Mouse (Mus musculus) forebrain, postnatal 0 days (tissue): ENCODE data around the gene Sdhb. TPM values are rescaled to one million over a fixed set of nuclear protein-coding genes. Genes with fewer than 3 reads are reported as not detected.

ENCODE experiments used
- ATAC-seq: fragments of 200-750 bp; cut with Nextera tagmentation; 2 replicates; pipeline ENCODE4 v1.8.0; 2017; ENCODE audit warnings: mild to moderate bottlenecking, moderate library complexity
- DNase-seq: peaks from one replicate; pipeline ENCODE4 v3.0.0-alpha.2; 2015
- H3K27ac ChIP-seq: fragments of 300-500 bp; sonication (generic); 2 replicates; pipeline ENCODE4 v1.5.1; 2014; ENCODE audit warnings: low read depth, mild to moderate bottlenecking, antibody characterized with exemption, low read length, moderate library complexity, mixed read lengths
- H3K27me3 ChIP-seq: fragments of 300-500 bp; sonication (generic); 2 replicates; pipeline ENCODE4 v1.6.1; 2014; ENCODE audit warnings: mild to moderate bottlenecking, low read length, mixed read lengths; ENCODE audit not compliant: insufficient read depth
- H3K36me3 ChIP-seq: fragments of 300-500 bp; sonication (generic); 2 replicates; pipeline ENCODE4 v1.6.1; 2014; ENCODE audit warnings: mild to moderate bottlenecking, moderate library complexity; ENCODE audit not compliant: insufficient read depth
- H3K4me1 ChIP-seq: fragments of 300-500 bp; sonication (generic); 2 replicates; pipeline ENCODE4 v1.6.1; 2014; ENCODE audit warnings: antibody characterized with exemption; ENCODE audit not compliant: insufficient read depth
- H3K4me2 ChIP-seq: fragments of 300-500 bp; sonication (generic); 2 replicates; pipeline ENCODE4 v1.6.1; 2014; ENCODE audit warnings: low read depth, mild to moderate bottlenecking, moderate library complexity
- H3K4me3 ChIP-seq: fragments of 300-500 bp; sonication (generic); 2 replicates; pipeline ENCODE4 v1.5.1; 2014; ENCODE audit warnings: low read depth, low read length, mixed read lengths
- H3K9ac ChIP-seq: fragments of 300-500 bp; sonication (generic); 2 replicates; pipeline ENCODE4 v1.6.1; 2014; ENCODE audit warnings: mild to moderate bottlenecking
- H3K9me3 ChIP-seq: fragments of 300-500 bp; sonication (generic); 2 replicates; pipeline ENCODE4 v1.6.1; 2016; ENCODE audit warnings: low read length
- CTCF ChIP-seq: sonication (generic); IDR thresholded peaks from 2 replicates; pipeline ENCODE4 v1.5.1; 2016; ENCODE audit warnings: antibody characterized with exemption, control low read depth, low read depth
- WGBS: fragments of 180-500 bp; shearing (Covaris S2); extraction: QIAGEN DNeasy Blood & Tissue Kit; methylation state at CpG from one replicate; pipeline ENCODE4 v1.1.7; 2014; 5-methylcytosine and 5-hydroxymethylcytosine counted together
- polyA plus RNA-seq: library from polyadenylated mRNA; unstranded; fragments of >200 nt; fragmentation: Nextera tagmentation; extraction: Ambion mirVana; gene quantifications from 2 replicates; pipeline ENCODE4 v1.2.1, GENCODE M21; 2015
- total RNA-seq: library from RNA; depleted of rRNA; stranded (reverse); fragments of >200 nt; gene quantifications from 2 replicates; pipeline ENCODE4 v1.2.3, GENCODE M21; 2014; rRNA removed

Gene Sdhb
- total RNA-seq: 254 and 308 TPM in 2 replicates
- 564 and 623 TPM in 2 replicates for polyA plus RNA-seq

DNA sequence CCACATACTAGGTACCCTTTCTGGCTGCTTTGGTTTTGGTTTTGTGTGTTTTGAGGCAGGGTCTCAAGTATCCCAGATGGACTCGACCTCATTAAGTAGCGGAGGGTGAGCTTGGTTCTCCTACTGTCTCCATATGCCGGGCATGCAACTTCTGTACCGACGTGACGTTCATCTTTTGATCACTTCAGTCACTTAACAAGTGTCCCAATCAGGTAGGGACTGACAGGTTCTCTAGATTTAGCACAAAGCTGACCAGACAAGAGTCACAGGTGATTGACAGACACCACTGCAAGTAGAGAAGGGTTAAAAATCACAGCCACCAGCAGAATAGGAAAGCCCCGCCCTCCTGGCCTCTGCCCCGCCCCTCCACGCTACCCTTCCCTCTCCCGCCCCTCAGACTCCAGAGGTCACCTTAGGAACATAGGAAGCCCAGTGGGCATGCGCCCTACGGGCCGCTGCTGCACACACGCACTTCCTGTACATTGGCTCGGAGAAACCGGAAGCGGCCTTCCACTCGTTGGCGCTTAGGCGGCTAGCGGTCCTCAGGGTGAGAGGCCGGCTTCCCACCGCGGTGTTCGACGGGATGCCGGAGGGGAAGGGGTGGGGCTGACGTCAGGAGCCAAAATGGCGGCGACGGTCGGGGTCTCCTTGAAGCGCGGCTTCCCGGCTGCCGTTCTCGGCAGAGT is at the start of gene Sdhb:
Gene Sdhb, plus strand, starts transcription at position 423 of the 686 bp plus-strand sequence.
- Histone ChIP-seq H3K27me3 (no peaks in the 10 kb centered on the region), H3K36me3 (no peaks in the 10 kb centered on the region), H3K9ac (peak within 1 kb of the TSS; percentile 94), H3K4me1 (peaks cover 14% of the 10 kb centered on the region), H3K27ac (peak within 1 kb of the TSS; percentile 83), H3K4me3 (peak within 1 kb of the TSS; percentile 86), H3K4me2 (peak within 1 kb of the TSS; percentile 81), H3K9me3 (no peaks in the 10 kb centered on the region)
- WGBS: 3% methylated on average over 37 of the region's 37 CpGs
- TF ChIP-seq CTCF: no peak; the same call in 1 of the 2 replicates
- peak; percentile 96 for ATAC-seq
- DNase-seq: peak; percentile 97

DNA sequence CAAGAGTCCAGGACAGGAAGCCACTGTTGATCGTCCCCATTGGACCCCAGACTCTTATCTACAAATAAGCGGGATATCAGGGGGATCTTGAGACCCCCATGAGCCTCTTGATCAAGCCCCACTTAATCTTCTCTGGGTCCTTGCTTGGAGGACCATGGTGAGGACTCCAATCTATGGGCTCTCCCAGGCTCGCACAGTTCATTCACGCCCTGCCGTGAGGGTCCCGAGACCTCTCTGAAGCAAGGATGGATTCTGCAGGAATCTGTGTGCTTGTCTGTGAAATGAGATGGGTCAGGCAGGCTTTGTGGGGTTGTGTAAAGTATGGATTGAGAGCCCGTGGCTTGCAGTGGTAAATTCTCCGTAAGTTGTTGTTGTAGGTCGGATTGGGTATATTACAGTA is 49.6 kb upstream of the Sdhb start:
- TF ChIP-seq CTCF: no peak
- Histone ChIP-seq H3K36me3 (no peaks in the 10 kb centered on the region), H3K27me3 (0 out of 2 replicates have a peak, but pooled peaks cover 4% of the 10 kb centered on the region), H3K4me2 (no peak overlapping the region), H3K4me3 (no peak overlapping the region), H3K4me1 (no peaks in the 10 kb centered on the region; the same call in 1 of the 2 replicates), H3K27ac (no peak overlapping the region), H3K9me3 (no peaks in the 10 kb centered on the region), H3K9ac (no peak overlapping the region)
- 93% methylated on average over 9 of the region's 9 CpGs for WGBS
- DNase-seq (no peak), ATAC-seq (no peak)

DNA sequence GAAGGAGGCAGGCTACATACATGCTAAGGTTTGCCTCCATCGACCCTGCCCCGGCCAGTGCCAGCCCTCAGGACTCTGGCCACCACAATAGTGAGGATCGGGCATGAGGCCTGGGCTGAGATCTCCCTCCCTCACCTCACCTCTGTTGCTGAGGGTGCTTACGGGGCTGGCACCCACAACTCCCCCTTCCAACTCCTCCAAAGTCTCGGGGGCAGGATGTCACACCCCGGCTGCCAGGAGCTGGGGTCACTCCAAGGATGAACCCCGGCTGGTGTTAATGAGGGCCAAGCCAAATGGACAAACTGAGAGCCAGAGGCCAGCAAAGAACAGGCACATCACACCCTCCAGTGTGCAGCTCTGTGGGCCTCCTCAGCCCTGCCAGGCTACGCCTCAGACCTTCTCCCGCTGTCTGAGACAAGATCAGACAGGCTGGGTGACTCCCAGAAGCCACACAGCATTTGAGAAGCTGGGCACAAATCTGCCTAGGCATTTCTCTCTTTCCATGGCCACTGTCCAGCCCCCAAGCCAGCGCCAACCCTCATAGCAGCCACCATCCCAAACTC is 48.7 kb upstream of the Sdhb start:
- H3K9me3 ChIP-seq: no peaks in the 10 kb centered on the region
- no peak overlapping the region for H3K4me2 ChIP-seq
- 82% methylated on average over 10 of the region's 10 CpGs for WGBS
- H3K4me1 ChIP-seq: no peaks in the 10 kb centered on the region; the same call in 1 of the 2 replicates
- ATAC-seq (no peak), DNase-seq (no peak)
- H3K4me3 ChIP-seq: no peak overlapping the region
- no peaks in the 10 kb centered on the region for H3K36me3 ChIP-seq
- no peak overlapping the region for H3K9ac ChIP-seq
- H3K27me3 ChIP-seq: no peaks in the 10 kb centered on the region
- TF ChIP-seq CTCF: no peak
- no peak overlapping the region for H3K27ac ChIP-seq

DNA sequence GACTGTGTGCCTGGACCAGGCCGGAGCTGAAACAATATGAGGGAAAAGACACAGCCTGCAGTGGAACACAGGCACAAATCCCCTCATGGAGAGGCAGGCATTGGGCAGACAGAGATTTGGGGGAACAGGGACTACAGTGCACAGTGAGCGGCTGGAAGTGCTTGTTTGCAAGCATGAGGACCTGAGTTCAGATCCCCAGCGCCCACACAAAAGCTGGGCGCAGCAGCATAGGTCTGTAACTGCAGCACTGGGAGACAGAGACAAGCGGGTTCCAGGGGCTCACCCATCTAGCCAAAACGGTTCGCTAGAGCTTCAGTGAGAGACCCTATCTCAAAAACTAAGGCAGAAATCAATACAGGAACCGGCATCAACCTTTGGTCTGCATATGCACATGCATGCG is 47.4 kb upstream of the Sdhb start:
- Histone ChIP-seq H3K4me3 (no peak overlapping the region), H3K9ac (no peak overlapping the region), H3K36me3 (no peaks in the 10 kb centered on the region), H3K27me3 (no peaks in the 10 kb centered on the region), H3K4me1 (no peaks in the 10 kb centered on the region; the same call in 1 of the 2 replicates), H3K27ac (no peak overlapping the region), H3K4me2 (no peak overlapping the region), H3K9me3 (no peaks in the 10 kb centered on the region)
- WGBS: 90% methylated on average over 9 of the region's 9 CpGs
- DNase-seq: no peak
- ATAC-seq: no peak
- no peak for TF ChIP-seq CTCF

DNA sequence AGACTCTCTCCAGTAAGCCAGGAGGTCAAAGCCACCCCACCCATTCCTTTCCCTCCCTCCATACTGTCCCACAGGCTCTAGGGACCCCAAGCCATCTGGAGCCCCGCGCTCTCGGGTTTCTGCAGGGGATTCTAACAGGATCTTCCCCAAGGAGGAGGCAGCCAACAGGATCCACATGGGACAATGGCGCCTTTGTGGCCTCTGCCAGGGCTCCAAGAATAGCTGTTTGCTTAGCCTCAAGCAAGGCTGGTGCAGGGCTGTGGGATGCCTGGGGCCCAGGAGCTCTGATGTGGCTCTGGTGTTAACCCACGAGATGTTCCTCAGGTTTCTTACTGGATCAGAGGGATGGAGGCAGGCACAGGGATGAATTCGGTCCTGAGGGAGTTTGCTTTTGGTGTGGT is 46.3 kb upstream of the Sdhb start:
- DNase-seq: peak; percentile 43

DNA sequence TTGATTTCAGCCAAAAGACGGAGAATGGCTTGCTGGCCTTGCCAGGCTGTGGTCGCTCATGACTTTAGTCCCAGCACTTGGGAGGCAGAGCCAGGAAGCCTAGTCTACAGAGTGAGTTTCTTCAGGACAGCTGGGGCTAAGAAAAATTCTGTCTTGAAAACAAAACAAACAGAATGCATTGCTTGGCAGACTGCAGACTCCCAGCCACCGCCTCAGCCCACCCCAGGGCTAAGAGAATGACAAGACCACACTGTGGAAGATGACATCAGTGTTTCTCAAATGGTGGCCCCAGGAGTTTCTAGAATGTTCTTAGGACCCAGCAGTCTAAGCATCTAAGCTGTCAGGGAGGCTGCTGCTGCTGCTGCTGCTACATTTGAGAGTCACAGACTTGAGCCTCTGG is 45.8 kb upstream of the Sdhb start:
- Histone ChIP-seq H3K36me3 (no peaks in the 10 kb centered on the region), H3K27me3 (no peaks in the 10 kb centered on the region), H3K4me2 (no peak overlapping the region), H3K27ac (no peak overlapping the region), H3K9me3 (no peaks in the 10 kb centered on the region), H3K4me1 (no peaks in the 10 kb centered on the region; the same call in 1 of the 2 replicates), H3K4me3 (no peak overlapping the region), H3K9ac (no peak overlapping the region)
- WGBS: 51% methylated on average over 3 of the region's 3 CpGs
- no peak for TF ChIP-seq CTCF
- DNase-seq (peak; percentile 16), ATAC-seq (peak; percentile 66)

More for the DNA sequence above, 46.3 kb upstream of the Sdhb start:
- Histone ChIP-seq H3K27me3 (no peaks in the 10 kb centered on the region), H3K36me3 (no peaks in the 10 kb centered on the region), H3K4me2 (no peak overlapping the region), H3K4me3 (no peak overlapping the region), H3K9me3 (no peaks in the 10 kb centered on the region), H3K9ac (no peak overlapping the region), H3K27ac (no peak overlapping the region), H3K4me1 (no peaks in the 10 kb centered on the region; the same call in 1 of the 2 replicates)
- no peak for TF ChIP-seq CTCF
- 38% methylated on average over 6 of the region's 6 CpGs for WGBS
- ATAC-seq: peak; percentile 78

DNA sequence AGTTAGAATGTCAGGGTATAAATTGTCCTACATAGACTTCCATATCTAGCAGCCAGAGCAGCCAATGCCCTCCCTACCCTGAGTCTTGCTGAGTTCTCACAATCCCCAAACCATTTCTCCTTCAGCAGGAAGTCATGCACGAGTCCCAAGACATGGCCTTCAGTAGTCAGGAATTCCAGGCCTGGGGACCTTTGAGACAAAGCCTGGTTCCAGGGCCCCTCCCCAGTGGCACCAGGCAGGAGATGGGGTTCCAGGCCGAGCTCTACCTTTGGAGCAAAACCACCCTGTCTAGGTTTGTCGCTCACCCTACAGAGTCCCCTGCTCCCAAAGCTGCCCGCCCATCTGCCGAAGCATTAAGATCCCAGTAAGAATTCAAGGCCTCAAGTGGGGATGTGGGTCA is 44.7 kb upstream of the Sdhb start:
- H3K36me3 ChIP-seq: no peaks in the 10 kb centered on the region
- H3K9ac ChIP-seq: no peak overlapping the region
- H3K4me3 ChIP-seq: no peak overlapping the region
- H3K4me1 ChIP-seq: no peaks in the 10 kb centered on the region; the same call in 1 of the 2 replicates
- no peak for ATAC-seq
- H3K27me3 ChIP-seq: no peaks in the 10 kb centered on the region
- no peak overlapping the region for H3K4me2 ChIP-seq
- 94% methylated on average over 5 of the region's 5 CpGs for WGBS
- no peaks in the 10 kb centered on the region for H3K9me3 ChIP-seq
- H3K27ac ChIP-seq: no peak overlapping the region
- DNase-seq: no peak
- no peak for TF ChIP-seq CTCF
